Mouse (Mus musculus) cortical plate, adult 2 months (tissue): ENCODE results near the gene Nodal.

ENCODE experiments used
- CTCF ChIP-seq: fragments of 200-500 bp; IDR thresholded peaks from 2 replicates; pipeline ENCODE4 v1.5.1; 2011; ENCODE audit warnings: mild to moderate bottlenecking, control low read depth, low read length; ENCODE audit not compliant: insufficient read depth; ENCODE audit errors: extremely low read depth
- POLR2A ChIP-seq: fragments of 200-500 bp; IDR thresholded peaks from 2 replicates; pipeline ENCODE4 v1.6.1; 2011; ENCODE audit warnings: mild to moderate bottlenecking, low read length, control low read depth; ENCODE audit not compliant: insufficient read depth; ENCODE audit errors: extremely low read depth

DNA sequence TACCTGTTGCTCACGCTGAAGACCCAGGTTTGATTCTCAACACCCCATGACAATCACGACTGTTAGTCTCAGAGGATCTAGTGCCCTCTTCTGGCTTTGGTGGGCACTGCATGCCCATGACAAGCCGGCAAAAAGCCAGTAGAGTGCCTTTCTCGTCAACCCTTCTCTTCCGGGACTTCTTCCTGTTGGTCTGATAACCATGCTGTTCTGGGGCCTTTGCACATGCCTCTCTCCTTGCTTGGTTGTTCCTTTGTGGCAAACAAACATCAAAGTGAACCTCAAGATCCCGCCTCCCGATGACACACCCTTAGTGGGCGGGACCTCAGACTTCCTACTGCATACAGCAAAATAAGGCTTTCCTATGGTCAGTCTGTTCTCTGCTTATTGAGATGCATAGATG, 48.5 kb downstream of the Nodal start:
- no peak for TF ChIP-seq CTCF
- TF ChIP-seq POLR2A, result no peak
